Mouse (Mus musculus) myocyte (in vitro differentiated cells): ENCODE measurements around the gene Krtap4-2.

Experiments used
- CEBPB ChIP-seq: IDR thresholded peaks from 2 replicates; pipeline ENCODE4 v1.6.1; 2011; ENCODE audit warnings: mild to moderate bottlenecking, moderate library complexity; ENCODE audit not compliant: poor library complexity, insufficient read depth, severe bottlenecking
- E2F4 ChIP-seq: IDR thresholded peaks from one replicate; pipeline ENCODE4 v1.6.1; 2011; ENCODE audit warnings: mild to moderate bottlenecking, control low read depth, moderate library complexity; ENCODE audit not compliant: insufficient read depth
- MAX ChIP-seq: IDR thresholded peaks from one replicate; pipeline ENCODE4 v1.6.1; 2011; ENCODE audit warnings: low read depth, mild to moderate bottlenecking, control low read depth
- MYOG ChIP-seq, 3 experiments: IDR thresholded peaks; one replicate each; pipeline ENCODE4 v1.6.1; 2011; ENCODE audit warnings: control low read depth in 2 of 3, low read depth in 2 of 3, mild to moderate bottlenecking in 2 of 3; ENCODE audit not compliant: insufficient read length in 2 of 3, control insufficient read depth in 1 of 3, insufficient read depth in 1 of 3
- POLR2A ChIP-seq: IDR thresholded peaks from one replicate; pipeline ENCODE4 v1.6.1; 2011; ENCODE audit warnings: low read depth, mild to moderate bottlenecking, control low read depth, moderate library complexity; ENCODE audit not compliant: insufficient read length
- POLR2AphosphoS2 ChIP-seq: IDR thresholded peaks from one replicate; pipeline ENCODE4 v1.6.1; 2011; ENCODE audit warnings: low read depth, control low read depth; ENCODE audit not compliant: insufficient read length
- TCF3 ChIP-seq: IDR thresholded peaks from one replicate; pipeline ENCODE4 v1.6.1; 2011; ENCODE audit warnings: low read depth, control low read depth; ENCODE audit not compliant: insufficient read length
- USF1 ChIP-seq: IDR thresholded peaks from one replicate; pipeline ENCODE4 v1.6.1; 2011; ENCODE audit warnings: low read depth, mild to moderate bottlenecking, control low read depth, moderate library complexity

GRCm38 (mm10) chr11:99646444-99646843 is 11.6 kb upstream of the Krtap4-2 start:
- TF ChIP-seq POLR2A: no peak
- no peak for TF ChIP-seq USF1
- TF ChIP-seq MAX: no peak
- no peak for TF ChIP-seq E2F4
- no peak for TF ChIP-seq POLR2AphosphoS2
- TF ChIP-seq TCF3: no peak
- no peak for TF ChIP-seq CEBPB
- peak in 2 of 3 experiments; percentile 3 to 54 for TF ChIP-seq MYOG (IDR thresholded peaks at IDR 0.05; ENCODE audit: control insufficient read depth in 1 of 3, insufficient read depth in 1 of 3, insufficient read length in 2 of 3, low read depth in 2 of 3)
